Mouse (Mus musculus): Measurements from ENCODE around the gene Ano4.

Gene Ano4

DNA sequence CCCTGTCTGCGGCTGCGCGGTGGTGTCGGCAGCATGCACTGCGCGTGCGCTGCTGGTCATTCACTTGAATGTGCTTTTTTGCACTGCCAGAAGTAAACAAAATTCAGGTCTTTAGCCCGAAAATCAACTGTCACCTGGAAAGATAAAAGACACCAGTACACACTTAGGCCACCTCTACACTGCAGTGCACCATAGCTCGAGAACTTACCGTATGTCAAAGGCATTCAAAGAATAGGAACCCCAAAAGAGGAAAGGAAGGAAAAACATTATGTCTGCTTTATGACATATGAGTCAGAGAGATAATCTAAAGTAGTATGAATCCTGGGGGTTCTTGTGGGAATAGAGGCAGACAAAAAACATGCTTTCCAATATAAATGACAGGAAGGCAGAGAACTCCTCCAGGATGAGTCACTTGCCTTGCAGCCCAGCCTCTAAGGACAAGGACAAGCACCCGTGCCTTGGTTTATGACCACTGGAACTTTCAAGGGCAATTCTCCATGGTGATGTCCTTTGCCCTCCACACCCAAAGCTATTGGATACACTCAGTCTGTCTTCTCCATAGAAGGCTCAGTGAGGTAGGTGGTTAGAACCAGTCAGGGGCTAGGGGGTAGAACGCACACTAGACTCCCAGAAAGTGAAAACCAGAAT lies 394.8 kb downstream of the Ano4 start:
- DNase-seq (ENCODE audit: low spot score in 2 of 2): no peak
